Mouse (Mus musculus) urinary bladder, postnatal 4 days (tissue): ENCODE measurements around the gene Brinp3.

Experiments used
- DNase-seq, 2 experiments: peaks; one replicate each; pipeline ENCODE4 v3.0.0; 2021 to 2022; ENCODE audit warnings: low spot score in 2 of 2

The Brinp3 gene

GRCm38 (mm10) chr1:146792826-146793225 lies 298.3 kb downstream of the Brinp3 start:
- DNase-seq = no peak

- no peak for DNase-seq
These were observed 305.5 kb downstream of the Brinp3 start for GRCm38 (mm10) chr1:146799986-146800553.

GRCm38 (mm10) chr1:146801821-146802220 lies 307.3 kb downstream of the Brinp3 start:
- DNase-seq = no peak

- DNase-seq = no peak
These were observed 313.2 kb downstream of the Brinp3 start for GRCm38 (mm10) chr1:146807765-146808164.

GRCm38 (mm10) chr1:146833888-146834287 lies 339.3 kb downstream of the Brinp3 start:
- no peak for DNase-seq

GRCm38 (mm10) chr1:146844087-146844486 lies 349.5 kb downstream of the Brinp3 start:
- DNase-seq = no peak

- no peak for DNase-seq
These were observed 354.3 kb downstream of the Brinp3 start for GRCm38 (mm10) chr1:146848892-146849291.

GRCm38 (mm10) chr1:146850147-146850546 lies 355.6 kb downstream of the Brinp3 start:
- no peak for DNase-seq

- no peak for DNase-seq
These were observed 404.1 kb downstream of the Brinp3 start for GRCm38 (mm10) chr1:146898636-146899035.

GRCm38 (mm10) chr1:146901691-146902090 lies 407.1 kb downstream of the Brinp3 start:
- no peak for DNase-seq

- no peak for DNase-seq
These were observed 445.2 kb downstream of the Brinp3 start for GRCm38 (mm10) chr1:146939463-146940389.
